Mouse (Mus musculus): ENCODE measurements around the gene Chac1.

- TF ChIP-seq GATA1 (IDR thresholded peaks at IDR 0.05; ENCODE audit: low read length) (no peak), TAL1 (IDR thresholded peaks at IDR 0.05; ENCODE audit: low read length) (no peak)
Observed at GRCm38 (mm10) chr2:119318043-119318710, 32.9 kb upstream of the Chac1 start.

Data from erythroblast, embryonic 14.5 days (primary cell).